Mouse (Mus musculus) C2C12 (cell line): ENCODE results near the gene Nufip2.

Source experiments
- CEBPB ChIP-seq: IDR thresholded peaks from one replicate; pipeline ENCODE4 v1.6.1; 2011; ENCODE audit warnings: low read depth, mild to moderate bottlenecking, control low read depth, moderate library complexity
- CTCF ChIP-seq: IDR thresholded peaks from one replicate; pipeline ENCODE4 v1.5.1; 2011; ENCODE audit not compliant: control insufficient read depth, insufficient read depth, insufficient read length
- MAX ChIP-seq: IDR thresholded peaks from one replicate; pipeline ENCODE4 v1.6.1; 2011; ENCODE audit warnings: mild to moderate bottlenecking, control low read depth
- MYOD1 ChIP-seq: IDR thresholded peaks from one replicate; pipeline ENCODE4 v1.6.1; 2011; ENCODE audit warnings: low read depth; ENCODE audit not compliant: control insufficient read depth, insufficient read length
- MYOG ChIP-seq: IDR thresholded peaks from one replicate; pipeline ENCODE4 v1.6.1; 2011; ENCODE audit not compliant: control insufficient read depth, insufficient read length; ENCODE audit errors: extremely low read depth
- USF1 ChIP-seq: IDR thresholded peaks from one replicate; pipeline ENCODE4 v1.6.1; 2011; ENCODE audit warnings: low read depth, mild to moderate bottlenecking, control low read depth, moderate library complexity

- TF ChIP-seq CTCF (no peak), USF1 (no peak), CEBPB (no peak), MAX (no peak), MYOD1 (no peak), MYOG (no peak)
Measured at GRCm38 (mm10) chr11:77738555-77738954, 52.6 kb downstream of the Nufip2 start.
